Mouse (Mus musculus) intestine, embryonic 15.5 days (tissue): ENCODE measurements around the gene Abl2. TPM values are rescaled to one million over a fixed set of nuclear protein-coding genes. Genes with fewer than 3 reads are reported as not detected.
A peak's percentile ranks its signal among the peaks of the same experiment; 100 is the strongest.

Experiments
- ATAC-seq: fragments of 200-750 bp; cut with Nextera tagmentation; 2 replicates; pipeline ENCODE4 v1.8.0; 2017; ENCODE audit warnings: moderate TSS enrichment, moderate library complexity
- H3K27ac ChIP-seq: fragments of 300-500 bp; sonication (generic); 2 replicates; pipeline ENCODE4 v1.5.1; 2015; ENCODE audit warnings: mild to moderate bottlenecking, inconsistent platforms
- H3K27me3 ChIP-seq: fragments of 300-500 bp; sonication (generic); replicated peaks from 2 replicates; pipeline ENCODE4 v1.6.1; 2015; ENCODE audit warnings: inconsistent platforms
- H3K36me3 ChIP-seq: fragments of 300-500 bp; sonication (generic); 2 replicates; pipeline ENCODE4 v1.6.1; 2015; ENCODE audit warnings: inconsistent platforms
- H3K4me1 ChIP-seq: fragments of 300-500 bp; sonication (generic); replicated peaks from 2 replicates; pipeline ENCODE4 v1.6.1; 2015; ENCODE audit warnings: inconsistent platforms
- H3K4me2 ChIP-seq: fragments of 300-500 bp; sonication (generic); replicated peaks from 2 replicates; pipeline ENCODE4 v1.6.1; 2015; ENCODE audit warnings: mild to moderate bottlenecking, inconsistent platforms
- H3K4me3 ChIP-seq: fragments of 300-500 bp; sonication (generic); replicated peaks from 2 replicates; pipeline ENCODE4 v1.5.1; 2015; ENCODE audit warnings: inconsistent platforms
- H3K9ac ChIP-seq: fragments of 300-500 bp; sonication (generic); 2 replicates; pipeline ENCODE4 v1.6.1; 2015; ENCODE audit warnings: inconsistent platforms
- H3K9me3 ChIP-seq: fragments of 300-500 bp; sonication (generic); 2 replicates; pipeline ENCODE4 v1.6.1; 2016; ENCODE audit warnings: inconsistent platforms
- WGBS: fragments of 180-500 bp; shearing (Covaris S2); methylation state at CpG from one replicate; pipeline ENCODE4 v1.1.7; 2015; 5-methylcytosine and 5-hydroxymethylcytosine counted together
- polyA plus RNA-seq: library from polyadenylated mRNA; unstranded; fragments of >200 nt; fragmentation: Nextera tagmentation; extraction: Ambion mirVana; gene quantifications from 2 replicates; pipeline ENCODE4 v1.2.1, GENCODE M21; 2015

Gene Abl2
- polyA plus RNA-seq, 1 experiment from 2014 or later, result 2.6 TPM

GRCm38 (mm10) chr1:156667141-156667926, 108.7 kb downstream of the Abl2 start:
- peak; percentile 92 for ATAC-seq
- Histone ChIP-seq H3K36me3 (no peaks in the 10 kb centered on the region), H3K9me3 (no peaks in the 10 kb centered on the region), H3K4me1 (0 out of 2 replicates have a peak, but pooled peaks cover 11% of the 10 kb centered on the region), H3K4me2 (no peak overlapping the region), H3K4me3 (no peak overlapping the region), H3K27me3 (no peaks in the 10 kb centered on the region), H3K27ac (no peak overlapping the region), H3K9ac (no peak overlapping the region)
- WGBS, result 77% methylated on average over 23 of the region's 23 CpGs

GRCm38 (mm10) chr1:156668602-156669001, 110.0 kb downstream of the Abl2 start:
- no peaks in the 10 kb centered on the region for H3K9me3 ChIP-seq
- H3K4me2 ChIP-seq, result no peak overlapping the region
- ATAC-seq, result no peak; the same call in 1 of the 2 replicates
- no peaks in the 10 kb centered on the region for H3K36me3 ChIP-seq
- H3K4me1 ChIP-seq, result 0 out of 2 replicates have a peak, but pooled peaks cover 11% of the 10 kb centered on the region
- H3K27ac ChIP-seq, result no peak overlapping the region
- no peak overlapping the region for H3K9ac ChIP-seq
- H3K27me3 ChIP-seq, result no peaks in the 10 kb centered on the region
- no peak overlapping the region for H3K4me3 ChIP-seq
- 34% methylated on average over 5 of the region's 5 CpGs for WGBS

GRCm38 (mm10) chr1:156669208-156669983, 110.8 kb downstream of the Abl2 start:
- 33% methylated on average over 11 of the region's 11 CpGs for WGBS
- Histone ChIP-seq H3K27me3 (no peaks in the 10 kb centered on the region), H3K4me2 (no peak overlapping the region), H3K9ac (no peak overlapping the region), H3K27ac (no peak overlapping the region), H3K4me3 (no peak overlapping the region), H3K9me3 (no peaks in the 10 kb centered on the region), H3K36me3 (no peaks in the 10 kb centered on the region), H3K4me1 (peaks cover 12% of the 10 kb centered on the region; the same call in 1 of the 2 replicates)
- ATAC-seq, result no peak

- Histone ChIP-seq H3K9ac (no peak overlapping the region), H3K4me3 (no peak overlapping the region), H3K27ac (no peak overlapping the region), H3K4me2 (no peak overlapping the region), H3K4me1 (peaks cover 13% of the 10 kb centered on the region; the same call in 1 of the 2 replicates), H3K27me3 (no peaks in the 10 kb centered on the region), H3K36me3 (no peaks in the 10 kb centered on the region), H3K9me3 (no peaks in the 10 kb centered on the region)
- no peak for ATAC-seq
- 93% methylated on average over 3 of the region's 3 CpGs for WGBS
Observed at GRCm38 (mm10) chr1:156671921-156672320, 113.3 kb downstream of the Abl2 start.

- Histone ChIP-seq H3K27ac (no peak overlapping the region), H3K9me3 (no peaks in the 10 kb centered on the region), H3K4me2 (peak overlapping the region; percentile 99), H3K9ac (0 out of 2 replicates have a peak overlapping the region, but pooled peaks have one; percentile 59), H3K4me3 (peak overlapping the region; percentile 69), H3K36me3 (no peaks in the 10 kb centered on the region), H3K4me1 (peaks cover 10% of the 10 kb centered on the region; the same call in 1 of the 2 replicates), H3K27me3 (no peaks in the 10 kb centered on the region)
- WGBS, result 22% methylated on average over 14 of the region's 14 CpGs
- ATAC-seq, result 0 out of 2 replicates have a peak, but pooled peaks have one; percentile 9
Observed at GRCm38 (mm10) chr1:156672720-156673475, 114.3 kb downstream of the Abl2 start.

GRCm38 (mm10) chr1:156673476-156674194, 115.0 kb downstream of the Abl2 start:
- Histone ChIP-seq H3K9ac (peak overlapping the region; percentile 59), H3K27ac (no peak overlapping the region), H3K4me3 (peak overlapping the region; percentile 69), H3K9me3 (no peaks in the 10 kb centered on the region), H3K4me2 (peak overlapping the region; percentile 99), H3K27me3 (no peaks in the 10 kb centered on the region), H3K36me3 (no peaks in the 10 kb centered on the region), H3K4me1 (peaks cover 7% of the 10 kb centered on the region; the same call in 1 of the 2 replicates)
- WGBS, result 2% methylated on average over 29 of the region's 29 CpGs
- ATAC-seq, result peak; percentile 46

GRCm38 (mm10) chr1:156674195-156675000, 115.8 kb downstream of the Abl2 start, which contains the start of gene Tor3a:
Gene Tor3a, minus strand, starts transcription at chr1:156674356.
- Histone ChIP-seq H3K9ac (peak within 1 kb of the TSS; percentile 59), H3K4me2 (peak within 1 kb of the TSS; percentile 99), H3K36me3 (no peaks in the 10 kb centered on the region), H3K4me3 (peak within 1 kb of the TSS; percentile 69), H3K4me1 (peaks cover 3% of the 10 kb centered on the region; the same call in 1 of the 2 replicates), H3K27ac (no peak within 1 kb of the TSS), H3K27me3 (no peaks in the 10 kb centered on the region), H3K9me3 (no peaks in the 10 kb centered on the region)
- WGBS, result 7% methylated on average over 37 of the region's 37 CpGs
- ATAC-seq, result peak; percentile 84

GRCm38 (mm10) chr1:156676171-156676570, 117.6 kb downstream of the Abl2 start:
- H3K36me3 ChIP-seq, result peaks cover 5% of the 10 kb centered on the region; the same call in 1 of the 2 replicates

GRCm38 (mm10) chr1:156676596-156676995, 118.0 kb downstream of the Abl2 start:
- Histone ChIP-seq H3K27ac (no peak overlapping the region), H3K4me3 (no peak overlapping the region), H3K4me2 (no peak overlapping the region), H3K9me3 (no peaks in the 10 kb centered on the region), H3K36me3 (peaks cover 7% of the 10 kb centered on the region; the same call in 1 of the 2 replicates), H3K9ac (no peak overlapping the region), H3K27me3 (no peaks in the 10 kb centered on the region), H3K4me1 (peaks cover 3% of the 10 kb centered on the region; the same call in 1 of the 2 replicates)
- no peak for ATAC-seq
- 76% methylated on average over 5 of the region's 5 CpGs for WGBS

More at GRCm38 (mm10) chr1:156676171-156676570, 117.6 kb downstream of the Abl2 start:
- H3K9ac ChIP-seq, result no peak overlapping the region
- H3K27ac ChIP-seq, result no peak overlapping the region
- H3K4me2 ChIP-seq, result no peak overlapping the region
- no peak overlapping the region for H3K4me3 ChIP-seq
- ATAC-seq, result no peak
- peaks cover 3% of the 10 kb centered on the region; the same call in 1 of the 2 replicates for H3K4me1 ChIP-seq
- no peaks in the 10 kb centered on the region for H3K9me3 ChIP-seq
- 37% methylated on average over 12 of the region's 12 CpGs for WGBS
- no peaks in the 10 kb centered on the region for H3K27me3 ChIP-seq

GRCm38 (mm10) chr1:156677230-156677629, 118.6 kb downstream of the Abl2 start:
- Histone ChIP-seq H3K9me3 (no peaks in the 10 kb centered on the region), H3K36me3 (peaks cover 7% of the 10 kb centered on the region; the same call in 1 of the 2 replicates), H3K27me3 (no peaks in the 10 kb centered on the region), H3K4me2 (no peak overlapping the region), H3K9ac (no peak overlapping the region), H3K4me3 (no peak overlapping the region), H3K27ac (no peak overlapping the region), H3K4me1 (peaks cover 3% of the 10 kb centered on the region; the same call in 1 of the 2 replicates)
- no peak for ATAC-seq
- 91% methylated on average over 3 of the region's 3 CpGs for WGBS
